Mouse (Mus musculus): ENCODE measurements around the gene Eps15.

DNA sequence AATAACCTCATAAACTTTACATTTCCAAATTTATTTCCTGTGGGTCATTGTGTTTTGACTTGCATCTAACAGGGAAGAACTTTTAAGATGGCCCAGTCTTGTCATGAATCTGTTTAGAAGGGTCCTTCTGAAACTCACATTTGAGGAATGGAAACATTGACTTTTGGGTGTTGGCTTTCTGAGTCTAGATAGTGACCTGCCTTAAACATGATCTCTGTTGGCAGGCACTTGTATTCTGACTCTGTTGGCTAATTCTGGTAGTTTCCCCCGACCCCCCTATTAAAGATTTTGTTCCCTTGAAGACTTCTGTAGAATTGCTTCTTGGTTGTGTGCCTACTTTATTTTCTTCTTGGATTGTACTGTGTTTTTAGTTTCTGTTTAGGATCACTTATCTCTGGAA is 1.9 kb downstream of the Eps15 start:
- TF ChIP-seq CTCF (IDR thresholded peaks at IDR 0.05; ENCODE audit: low read depth) (no peak), EP300 (IDR thresholded peaks at IDR 0.05; ENCODE audit: low read depth) (no peak)
